In genomic region chr19:53890781-53891251, GRCm38 (mm10) we compare ENCODE assay signal across 9 mouse cellular contexts. TPM values are rescaled to one million over a fixed set of nuclear protein-coding genes. Genes with fewer than 3 reads are reported as not detected.
DNase-seq lines count a peak whose midpoint lies in the region; ATAC-seq and TF ChIP-seq lines count a peak whose summit lies in the region.
"Had no signal": no experiment of that assay in that cellular context is flagged by ENCODE, and none has a peak within 500 bp of the region (broad histone marks: within the 10 kb centered on the region; RNA-seq: fewer than 3 reads in every experiment).

No protein-coding gene starts in this region.

- no peaks in the 10 kb centered on the region for H3K9me3 ChIP-seq in limb, embryonic 15.5 days

- H3K9ac ChIP-seq in limb, embryonic 15.5 days: no peak overlapping the region

- no peak for ATAC-seq in limb, embryonic 15.5 days (ENCODE audit: insufficient number of reproducible peaks, low FRiP score, low TSS enrichment, low read depth)
- ATAC-seq: hindbrain, postnatal 0 days had no signal

- peak; percentile 37 for DNase-seq in gastrocnemius, postnatal 25 days
- DNase-seq in gastrocnemius, adult 2 months: no peak
- peak; percentile 65 for DNase-seq in adipocyte (ENCODE audit: low spot score)
- DNase-seq in spleen, postnatal 14 days (ENCODE audit: low spot score in 2 of 2): peak; percentile 41 to 53
- DNase-seq in layer of hippocampus, adult 8-10 months (ENCODE audit: low spot score in 2 of 2): no peak
- DNase-seq in adrenal gland, postnatal 25 days: no peak
- DNase-seq in ovary, postnatal 14 days (ENCODE audit: low spot score): no peak

- no peak overlapping the region for H3K4me2 ChIP-seq in limb, embryonic 15.5 days

- no peaks in the 10 kb centered on the region for H3K27me3 ChIP-seq in limb, embryonic 15.5 days

- H3K27ac ChIP-seq in gastrocnemius, adult 2 months: no peak overlapping the region; the same call in 1 of the 2 replicates
- peak overlapping the region; percentile 91; the same call in 1 of the 2 replicates for H3K27ac ChIP-seq in limb, embryonic 15.5 days
- H3K27ac ChIP-seq: hindbrain, postnatal 0 days had no signal

- intact Hi-C loops in gastrocnemius, adult 2 months (cut with DNase I): no loop called here

- no peak overlapping the region for H3K4me3 ChIP-seq in gastrocnemius, adult 2 months
- H3K4me3 ChIP-seq in limb, embryonic 15.5 days: no peak overlapping the region

- TF ChIP-seq CTCF in gastrocnemius, adult 2 months (IDR thresholded peaks at IDR 0.05): no peak

- 66% methylated on average over 5 of the region's 5 CpGs for WGBS in limb, embryonic 15.5 days

- H3K36me3 ChIP-seq in limb, embryonic 15.5 days: no peaks in the 10 kb centered on the region

- peaks cover 53% of the 10 kb centered on the region for H3K4me1 ChIP-seq in limb, embryonic 15.5 days

RNA-seq across cellular contexts. Expression of gene Pdcd4, which starts 1.2 kb away (rescaled TPM):
- 10 to 100 TPM; 11.7 to 21.0 TPM for total RNA-seq in gastrocnemius, postnatal 25 days (2021)
- 10 to 100 TPM; 14.8 to 16.8 TPM for total RNA-seq in gastrocnemius, adult 2 months (2021)
- polyA plus RNA-seq in limb, embryonic 15.5 days (2015; fragmentation: Nextera tagmentation; extraction: Ambion mirVana): 98.4 and 108 TPM in 2 replicates
- total RNA-seq in layer of hippocampus, adult 8-10 months (2022): 100 to 1,000 TPM; 101 to 108 (median 106) TPM
- 112 and 144 TPM in 2 replicates for total RNA-seq in adrenal gland, postnatal 25 days (2021)

RNA-seq across cellular contexts. Expression of gene Shoc2, which starts 53.3 kb away (rescaled TPM):
- 10 to 100 TPM; 20.1 to 21.9 TPM for total RNA-seq in gastrocnemius, postnatal 25 days (2021)
- 10 to 100 TPM; 24.0 to 28.3 TPM for total RNA-seq in gastrocnemius, adult 2 months (2021)
- polyA plus RNA-seq in limb, embryonic 15.5 days (2015; fragmentation: Nextera tagmentation; extraction: Ambion mirVana): 48.5 and 48.9 TPM in 2 replicates
- 10 to 100 TPM; 46.4 to 55.0 (median 50.5) TPM for total RNA-seq in layer of hippocampus, adult 8-10 months (2022)
- total RNA-seq in adrenal gland, postnatal 25 days (2021): 48.5 and 53.0 TPM in 2 replicates

RNA-seq across cellular contexts. Expression of gene Bbip1, which starts 53.6 kb away (rescaled TPM):
- 10 to 100 TPM; 30.7 to 34.1 TPM for total RNA-seq in gastrocnemius, postnatal 25 days (2021)
- 10 to 100 TPM; 33.3 to 40.6 TPM for total RNA-seq in gastrocnemius, adult 2 months (2021)
- polyA plus RNA-seq in limb, embryonic 15.5 days (2015; fragmentation: Nextera tagmentation; extraction: Ambion mirVana): 59.5 and 62.5 TPM in 2 replicates
- 10 to 100 TPM; 46.0 to 51.1 (median 49.1) TPM for total RNA-seq in layer of hippocampus, adult 8-10 months (2022)
- total RNA-seq in adrenal gland, postnatal 25 days (2021): 29.3 and 30.2 TPM in 2 replicates

Comparison
In these comparisons a context has a peak if more than half of its experiments do, and no peak if none do; other contexts are left out.
1. DNase-seq: peak in gastrocnemius, postnatal 25 days (single experiment), adipocyte (single experiment) and spleen, postnatal 14 days (2 of 2); none in gastrocnemius, adult 2 months (single experiment), layer of hippocampus, adult 8-10 months (0 of 2), adrenal gland, postnatal 25 days (single experiment) and ovary, postnatal 14 days (single experiment).